Mouse (Mus musculus) erythroblast, embryonic 14.5 days (primary cell): ENCODE results near the gene Gm28035.

Experiments
- GATA1 ChIP-seq: IDR thresholded peaks from 2 replicates; pipeline ENCODE4 v1.6.1; 2012; ENCODE audit warnings: low read length, inconsistent platforms, mixed read lengths
- TAL1 ChIP-seq: IDR thresholded peaks from 3 replicates; pipeline ENCODE4 v1.6.1; 2012; ENCODE audit warnings: low read length, inconsistent platforms, mixed read lengths

GRCm38 (mm10) chr2:30286192-30287026 is 46.0 kb downstream of the Gm28035 start, which contains the start of the genes Dolk and Nup188:
- TF ChIP-seq GATA1 = no peak
- no peak for TF ChIP-seq TAL1
